Mouse (Mus musculus): Measurements from ENCODE around the gene Matn1. TPM values are rescaled to one million over a fixed set of nuclear protein-coding genes. Genes with fewer than 3 reads are reported as not detected.
A peak's percentile ranks its signal among the peaks of the same experiment; 100 is the strongest.

Matn1 gene
- polyA plus RNA-seq, 1 experiment from 2014 or later = 0.41 TPM

DNA sequence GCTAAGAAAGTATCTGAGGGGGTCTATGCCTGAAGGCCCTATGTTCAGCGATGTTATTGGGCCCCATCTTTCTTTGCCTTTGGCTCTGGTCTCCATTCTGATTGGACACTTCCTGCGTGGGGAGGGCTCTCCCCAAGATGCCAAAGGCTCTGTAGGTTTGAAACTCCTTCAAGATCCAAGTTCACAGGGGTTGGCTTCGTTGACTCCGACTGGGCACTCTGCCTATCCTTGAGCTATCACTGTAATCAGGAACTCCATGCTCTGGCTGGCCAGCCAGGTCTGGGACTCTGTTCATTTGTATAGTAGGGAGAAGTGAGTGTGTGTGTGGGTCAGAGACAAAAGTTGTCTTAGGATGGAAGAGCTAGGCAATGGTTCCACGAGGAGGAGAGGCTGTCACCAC, 14.6 kb downstream of the Matn1 start:
- WGBS = 73% methylated on average over 5 of the region's 5 CpGs
- no peaks in the 10 kb centered on the region for H3K9me3 ChIP-seq (ENCODE audit: control insufficient read depth, low read length)
- H3K4me1 ChIP-seq (ENCODE audit: control insufficient read depth, insufficient read depth, low read length) = no peaks in the 10 kb centered on the region
- no peak overlapping the region for H3K4me2 ChIP-seq (replicated peaks; ENCODE audit: low read depth, low read length)
- no peak for ATAC-seq (ENCODE audit: low FRiP score, low TSS enrichment)
- no peaks in the 10 kb centered on the region for H3K27me3 ChIP-seq (ENCODE audit: control insufficient read depth, insufficient read depth, low read length)
- H3K27ac ChIP-seq (ENCODE audit: low read depth, low read length) = no peak overlapping the region
- no peaks in the 10 kb centered on the region for H3K36me3 ChIP-seq (ENCODE audit: control insufficient read depth, insufficient read depth, low read length)
- no peak overlapping the region for H3K9ac ChIP-seq (ENCODE audit: low read depth, low read length)
- H3K4me3 ChIP-seq (ENCODE audit: low read length) = no peak overlapping the region

- Histone ChIP-seq H3K4me3 (ENCODE audit: low read length) (no peak overlapping the region), H3K27ac (ENCODE audit: low read depth, low read length) (no peak overlapping the region), H3K36me3 (ENCODE audit: control insufficient read depth, insufficient read depth, low read length) (no peaks in the 10 kb centered on the region), H3K27me3 (ENCODE audit: control insufficient read depth, insufficient read depth, low read length) (no peaks in the 10 kb centered on the region), H3K9ac (ENCODE audit: low read depth, low read length) (no peak overlapping the region), H3K9me3 (ENCODE audit: control insufficient read depth, low read length) (no peaks in the 10 kb centered on the region), H3K4me2 (replicated peaks; ENCODE audit: low read depth, low read length) (no peak overlapping the region), H3K4me1 (ENCODE audit: control insufficient read depth, insufficient read depth, low read length) (no peaks in the 10 kb centered on the region)
- WGBS = 68% methylated on average over 6 of the region's 6 CpGs
- no peak for ATAC-seq (ENCODE audit: low FRiP score, low TSS enrichment)
These were observed 15.5 kb downstream of the Matn1 start for GRCm38 (mm10) chr4:130959678-130960077.

DNA sequence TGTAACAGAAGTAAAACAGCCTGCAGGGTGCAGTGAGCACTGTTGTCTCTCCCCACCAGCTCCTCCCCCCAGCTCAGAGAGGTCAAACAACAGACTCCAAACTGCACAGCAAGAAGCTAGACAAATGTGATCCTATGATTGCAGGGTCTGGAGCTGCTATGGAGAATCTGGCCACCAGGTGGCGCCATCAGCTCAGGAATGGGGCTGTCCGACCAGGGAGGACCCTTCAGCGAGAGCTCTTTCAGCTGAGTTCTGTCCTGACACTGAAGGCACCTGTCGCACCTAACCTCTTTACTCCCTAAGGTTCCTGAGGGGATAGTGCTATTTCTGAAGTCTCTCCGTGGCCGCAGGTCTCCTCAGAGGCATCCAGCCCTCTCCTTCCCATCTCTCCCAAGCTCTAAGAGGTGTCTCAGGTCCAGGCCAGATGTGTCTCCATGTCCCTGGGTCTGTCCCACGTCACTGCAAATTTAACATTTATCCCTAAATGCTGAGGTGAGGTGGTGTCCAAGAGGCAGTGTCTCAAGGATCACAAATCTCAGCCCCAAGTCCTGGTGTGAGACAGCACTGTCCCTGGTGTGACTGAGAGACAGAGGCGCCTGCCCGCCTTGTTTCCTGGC, 16.0 kb downstream of the Matn1 start:
- Histone ChIP-seq H3K4me2 (replicated peaks; ENCODE audit: low read depth, low read length) (no peak overlapping the region), H3K27me3 (ENCODE audit: control insufficient read depth, insufficient read depth, low read length) (no peaks in the 10 kb centered on the region), H3K9me3 (ENCODE audit: control insufficient read depth, low read length) (no peaks in the 10 kb centered on the region), H3K27ac (ENCODE audit: low read depth, low read length) (no peak overlapping the region), H3K9ac (ENCODE audit: low read depth, low read length) (no peak overlapping the region), H3K4me1 (ENCODE audit: control insufficient read depth, insufficient read depth, low read length) (no peaks in the 10 kb centered on the region), H3K36me3 (ENCODE audit: control insufficient read depth, insufficient read depth, low read length) (no peaks in the 10 kb centered on the region), H3K4me3 (ENCODE audit: low read length) (no peak overlapping the region)
- WGBS = 31% methylated on average over 9 of the region's 9 CpGs
- ATAC-seq (ENCODE audit: low FRiP score, low TSS enrichment) = peak; percentile 68; the same call in 1 of the 2 replicates

DNA sequence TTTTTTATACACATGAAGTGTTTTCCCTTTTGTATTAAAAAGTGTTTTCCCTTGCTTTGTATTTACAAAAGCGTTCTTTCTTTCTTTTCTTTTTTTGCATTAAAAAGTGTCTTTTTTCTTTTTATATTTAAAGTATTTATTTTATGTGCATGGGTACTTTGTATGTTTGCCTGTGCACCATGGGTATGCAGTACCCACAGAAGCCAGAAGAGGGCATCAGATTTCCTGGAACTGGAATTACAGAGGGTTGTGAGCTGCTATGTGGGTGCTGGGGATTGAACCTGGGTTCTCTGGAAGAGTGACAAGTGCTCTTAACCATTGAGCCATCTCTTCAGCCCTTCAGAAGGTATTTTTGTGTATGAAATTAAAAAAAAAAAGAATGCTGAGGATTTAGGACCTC, 27.1 kb downstream of the Matn1 start:
- Histone ChIP-seq H3K4me3 (ENCODE audit: low read length) (no peak overlapping the region), H3K27me3 (ENCODE audit: control insufficient read depth, insufficient read depth, low read length) (no peaks in the 10 kb centered on the region), H3K27ac (ENCODE audit: low read depth, low read length) (no peak overlapping the region), H3K9ac (ENCODE audit: low read depth, low read length) (no peak overlapping the region), H3K4me2 (replicated peaks; ENCODE audit: low read depth, low read length) (no peak overlapping the region), H3K36me3 (ENCODE audit: control insufficient read depth, insufficient read depth, low read length) (no peaks in the 10 kb centered on the region), H3K9me3 (ENCODE audit: control insufficient read depth, low read length) (no peaks in the 10 kb centered on the region), H3K4me1 (ENCODE audit: control insufficient read depth, insufficient read depth, low read length) (no peaks in the 10 kb centered on the region)
- WGBS = 92% methylated on average over 1 of the region's 1 CpGs
- ATAC-seq (ENCODE audit: low FRiP score, low TSS enrichment) = no peak

DNA sequence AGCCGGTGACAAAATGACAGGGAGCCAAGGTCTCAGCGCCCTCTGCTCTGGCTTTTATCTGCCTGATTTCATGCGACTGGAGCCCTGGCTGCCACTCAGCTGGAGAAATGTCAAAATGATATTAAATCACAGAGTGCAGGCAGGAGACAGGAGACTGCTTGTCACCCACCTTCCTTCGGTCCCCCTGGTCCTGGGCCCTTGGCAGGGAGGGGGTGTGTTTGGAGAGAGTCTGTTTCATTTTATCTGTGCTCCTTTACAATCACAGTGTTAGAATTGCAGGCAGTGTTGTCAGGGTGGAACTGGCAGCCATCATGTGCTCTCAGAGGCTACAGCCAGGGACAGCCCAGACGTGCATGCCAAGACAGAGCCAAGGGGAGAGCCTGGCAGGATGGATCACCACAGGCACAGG, 28.2 kb downstream of the Matn1 start:
- Histone ChIP-seq H3K4me3 (ENCODE audit: low read length) (no peak overlapping the region), H3K36me3 (ENCODE audit: control insufficient read depth, insufficient read depth, low read length) (no peaks in the 10 kb centered on the region), H3K9ac (ENCODE audit: low read depth, low read length) (no peak overlapping the region), H3K27ac (ENCODE audit: low read depth, low read length) (no peak overlapping the region), H3K4me2 (replicated peaks; ENCODE audit: low read depth, low read length) (no peak overlapping the region), H3K27me3 (ENCODE audit: control insufficient read depth, insufficient read depth, low read length) (no peaks in the 10 kb centered on the region), H3K9me3 (ENCODE audit: control insufficient read depth, low read length) (no peaks in the 10 kb centered on the region), H3K4me1 (ENCODE audit: control insufficient read depth, insufficient read depth, low read length) (no peaks in the 10 kb centered on the region)
- ATAC-seq (ENCODE audit: low FRiP score, low TSS enrichment) = no peak
- 79% methylated on average over 5 of the region's 5 CpGs for WGBS

- Histone ChIP-seq H3K4me2 (replicated peaks; ENCODE audit: low read depth, low read length) (no peak overlapping the region), H3K36me3 (ENCODE audit: control insufficient read depth, insufficient read depth, low read length) (no peaks in the 10 kb centered on the region), H3K27ac (ENCODE audit: low read depth, low read length) (no peak overlapping the region), H3K9me3 (ENCODE audit: control insufficient read depth, low read length) (no peaks in the 10 kb centered on the region), H3K4me3 (ENCODE audit: low read length) (no peak overlapping the region), H3K9ac (ENCODE audit: low read depth, low read length) (no peak overlapping the region), H3K27me3 (ENCODE audit: control insufficient read depth, insufficient read depth, low read length) (no peaks in the 10 kb centered on the region), H3K4me1 (ENCODE audit: control insufficient read depth, insufficient read depth, low read length) (no peaks in the 10 kb centered on the region)
- no peak for ATAC-seq (ENCODE audit: low FRiP score, low TSS enrichment)
- WGBS = 75% methylated on average over 19 of the region's 19 CpGs
These were observed 29.4 kb downstream of the Matn1 start for GRCm38 (mm10) chr4:130973332-130974263.

GRCm38 (mm10) chr4:130978981-130979380, 34.8 kb downstream of the Matn1 start:
- WGBS = 61% methylated on average over 3 of the region's 3 CpGs
- no peaks in the 10 kb centered on the region for H3K27me3 ChIP-seq (ENCODE audit: control insufficient read depth, insufficient read depth, low read length)
- no peak overlapping the region for H3K4me3 ChIP-seq (ENCODE audit: low read length)
- H3K27ac ChIP-seq (ENCODE audit: low read depth, low read length) = no peak overlapping the region
- no peaks in the 10 kb centered on the region for H3K36me3 ChIP-seq (ENCODE audit: control insufficient read depth, insufficient read depth, low read length)
- no peak for ATAC-seq (ENCODE audit: low FRiP score, low TSS enrichment)
- no peaks in the 10 kb centered on the region for H3K4me1 ChIP-seq (ENCODE audit: control insufficient read depth, insufficient read depth, low read length)
- H3K4me2 ChIP-seq (replicated peaks; ENCODE audit: low read depth, low read length) = no peak overlapping the region
- no peak overlapping the region for H3K9ac ChIP-seq (ENCODE audit: low read depth, low read length)
- no peaks in the 10 kb centered on the region for H3K9me3 ChIP-seq (ENCODE audit: control insufficient read depth, low read length)

DNA sequence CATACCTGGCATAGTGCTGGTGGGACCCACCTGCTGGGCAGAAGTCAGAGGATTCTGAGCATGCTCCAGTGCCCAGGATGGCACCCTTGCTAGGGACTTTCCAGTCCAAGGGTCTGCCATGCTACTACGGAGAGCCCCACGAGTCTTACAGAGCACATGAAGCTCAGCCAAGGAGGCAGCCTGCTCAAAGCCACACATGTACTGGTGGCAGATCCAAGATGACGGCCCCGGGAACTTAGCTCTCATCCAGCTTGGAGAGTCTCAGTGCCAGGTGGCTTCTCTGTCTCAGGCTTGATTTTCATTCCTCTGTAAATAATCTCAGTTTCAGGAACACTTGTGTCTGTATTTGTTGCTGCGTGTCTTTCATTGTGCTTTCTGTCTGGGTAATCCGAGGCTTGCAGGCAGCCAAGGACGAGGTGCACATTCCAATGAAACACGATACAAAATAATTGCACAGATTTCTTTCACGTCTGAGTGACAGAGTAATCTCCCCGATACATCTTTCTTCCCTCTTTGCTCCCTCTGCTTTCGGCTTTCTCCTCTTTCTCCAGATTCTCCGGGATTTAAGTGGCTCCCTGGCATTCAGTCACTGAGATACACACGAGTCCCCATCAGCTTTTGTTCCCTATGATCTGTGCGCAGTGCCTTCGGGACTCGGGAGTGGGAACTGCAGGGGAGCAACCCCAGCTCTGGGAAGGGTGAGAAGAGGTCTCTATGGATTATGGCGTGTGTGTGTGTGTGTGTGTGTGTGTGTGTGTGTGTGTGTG, 40.4 kb downstream of the Matn1 start:
- no peak overlapping the region for H3K4me2 ChIP-seq (replicated peaks; ENCODE audit: low read depth, low read length)
- no peaks in the 10 kb centered on the region for H3K27me3 ChIP-seq (ENCODE audit: control insufficient read depth, insufficient read depth, low read length)
- H3K9me3 ChIP-seq (ENCODE audit: control insufficient read depth, low read length) = no peaks in the 10 kb centered on the region
- no peaks in the 10 kb centered on the region for H3K36me3 ChIP-seq (ENCODE audit: control insufficient read depth, insufficient read depth, low read length)
- H3K27ac ChIP-seq (ENCODE audit: low read depth, low read length) = no peak overlapping the region
- WGBS = 54% methylated on average over 17 of the region's 17 CpGs
- no peak overlapping the region for H3K9ac ChIP-seq (ENCODE audit: low read depth, low read length)
- H3K4me1 ChIP-seq (ENCODE audit: control insufficient read depth, insufficient read depth, low read length) = no peaks in the 10 kb centered on the region
- no peak for ATAC-seq (ENCODE audit: low FRiP score, low TSS enrichment)
- H3K4me3 ChIP-seq (ENCODE audit: low read length) = no peak overlapping the region

GRCm38 (mm10) chr4:130987046-130987445, 42.9 kb downstream of the Matn1 start:
- ATAC-seq (ENCODE audit: low FRiP score, low TSS enrichment) = no peak
- Histone ChIP-seq H3K27me3 (ENCODE audit: control insufficient read depth, insufficient read depth, low read length) (no peaks in the 10 kb centered on the region), H3K4me1 (ENCODE audit: control insufficient read depth, insufficient read depth, low read length) (no peaks in the 10 kb centered on the region), H3K9me3 (ENCODE audit: control insufficient read depth, low read length) (no peaks in the 10 kb centered on the region), H3K4me3 (ENCODE audit: low read length) (no peak overlapping the region), H3K36me3 (ENCODE audit: control insufficient read depth, insufficient read depth, low read length) (no peaks in the 10 kb centered on the region), H3K27ac (ENCODE audit: low read depth, low read length) (no peak overlapping the region), H3K9ac (ENCODE audit: low read depth, low read length) (no peak overlapping the region), H3K4me2 (replicated peaks; ENCODE audit: low read depth, low read length) (no peak overlapping the region)
- WGBS = 90% methylated on average over 4 of the region's 4 CpGs
